Mouse (Mus musculus) cerebellum, postnatal 10 days (tissue): Measurements from ENCODE around the gene Rpl19.
A peak's percentile ranks its signal among the peaks of the same experiment; 100 is the strongest.

Experiments
- DNase-seq, 2 experiments: peaks; one replicate each; pipeline ENCODE4 v3.0.0; 2021; ENCODE audit warnings: mixed read lengths in 2 of 2

Gene Rpl19

GRCm38 (mm10) chr11:98024516-98024915 lies 2.0 kb upstream of the Rpl19 start:
- DNase-seq = no peak

- DNase-seq = no peak
Measured at GRCm38 (mm10) chr11:98026248-98026569, 301 bp upstream of the Rpl19 start.

GRCm38 (mm10) chr11:98027297-98027688 lies 783 bp downstream of the Rpl19 start:
- DNase-seq = no peak

- DNase-seq = no peak
Measured at GRCm38 (mm10) chr11:98027785-98028184, 1.3 kb downstream of the Rpl19 start.

GRCm38 (mm10) chr11:98030701-98031442 lies 4.4 kb downstream of the Rpl19 start:
- DNase-seq = no peak

GRCm38 (mm10) chr11:98031443-98031770 lies 4.9 kb downstream of the Rpl19 start:
- DNase-seq = peak; percentile 90 to 94

GRCm38 (mm10) chr11:98034061-98034460 lies 7.6 kb downstream of the Rpl19 start:
- no peak for DNase-seq

GRCm38 (mm10) chr11:98034840-98035239 lies 8.3 kb downstream of the Rpl19 start:
- peak; percentile 79 to 85 for DNase-seq

GRCm38 (mm10) chr11:98035977-98036377 lies 9.5 kb downstream of the Rpl19 start:
- peak; percentile 88 to 89 for DNase-seq

- DNase-seq = peak; percentile 79 to 80
Measured at GRCm38 (mm10) chr11:98037871-98038270, 11.4 kb downstream of the Rpl19 start.

- DNase-seq = no peak
Measured at GRCm38 (mm10) chr11:98040975-98041374, 14.5 kb downstream of the Rpl19 start.

GRCm38 (mm10) chr11:98042741-98043140 lies 16.2 kb downstream of the Rpl19 start:
- peak in 1 of 2 experiments; percentile 44 for DNase-seq

- peak; percentile 66 to 70 for DNase-seq
Measured at GRCm38 (mm10) chr11:98044074-98044473, 17.6 kb downstream of the Rpl19 start.

- DNase-seq = no peak
Measured at GRCm38 (mm10) chr11:98045596-98045995, 19.1 kb downstream of the Rpl19 start.

GRCm38 (mm10) chr11:98046466-98046865 lies 20.0 kb downstream of the Rpl19 start:
- no peak for DNase-seq

- DNase-seq = peak; percentile 92 to 94
Measured at GRCm38 (mm10) chr11:98047745-98048144, 21.2 kb downstream of the Rpl19 start.

GRCm38 (mm10) chr11:98049672-98050519 lies 23.4 kb downstream of the Rpl19 start:
- DNase-seq = no peak

GRCm38 (mm10) chr11:98050520-98050815 lies 24.0 kb downstream of the Rpl19 start:
- DNase-seq = no peak

GRCm38 (mm10) chr11:98050940-98051339 lies 24.4 kb downstream of the Rpl19 start:
- no peak for DNase-seq

GRCm38 (mm10) chr11:98051611-98052128 lies 25.2 kb downstream of the Rpl19 start:
- no peak for DNase-seq

- peak in 1 of 2 experiments; percentile 37 for DNase-seq
Measured at GRCm38 (mm10) chr11:98052129-98052988, 25.8 kb downstream of the Rpl19 start.

GRCm38 (mm10) chr11:98052989-98053834 lies 26.7 kb downstream of the Rpl19 start, which contains the start of gene Stac2:
TSS of gene Stac2 (minus strand) at chr11:98053462.
- DNase-seq = peak; percentile 81 to 88
